Mouse (Mus musculus): ENCODE measurements around the gene Serpina3m.

GRCm38 (mm10) chr12:104403968-104404367, 65.7 kb downstream of the Serpina3m start:
- TF ChIP-seq CTCF (IDR thresholded peaks at IDR 0.05; ENCODE audit: extremely low read depth, insufficient read length, insufficient replicate concordance, low read depth, low read length) = no peak
- TF ChIP-seq POLR2A (IDR thresholded peaks at IDR 0.05; ENCODE audit: low read depth, low read length) = no peak
